Mouse (Mus musculus): ENCODE results near the gene Yju2.
"Not testable (repeated sequence)": the region's sequence is repeated elsewhere in the genome, so short reads cannot be mapped to it uniquely, and the experiment has no call there.

- not testable (repeated sequence) for TF ChIP-seq CTCF (conservative IDR thresholded peaks at IDR 0.05; ENCODE audit: low read length); NANOG (IDR thresholded peaks at IDR 0.05; ENCODE audit: borderline replicate concordance, low read length)
These were observed 14.5 kb upstream of the Yju2 start for GRCm38 (mm10) chr17:55944387-55944865.

Data from E14TG2a.4 (cell line).